Mouse (Mus musculus) lung, embryonic 16.5 days (tissue): Measurements from ENCODE around the gene Cpsf4. TPM values are rescaled to one million over a fixed set of nuclear protein-coding genes. Genes with fewer than 3 reads are reported as not detected.
A peak's percentile ranks its signal among the peaks of the same experiment; 100 is the strongest.

ENCODE experiments used
- ATAC-seq: fragments of 200-750 bp; cut with Nextera tagmentation; 2 replicates; pipeline ENCODE4 v1.8.0; 2017; ENCODE audit warnings: low read depth, mild to moderate bottlenecking, moderate library complexity
- H3K27ac ChIP-seq: fragments of 300-500 bp; sonication (generic); 2 replicates; pipeline ENCODE4 v1.5.1; 2014; ENCODE audit warnings: mild to moderate bottlenecking, control low read depth, low read length
- H3K27me3 ChIP-seq: fragments of 300-500 bp; sonication (generic); 2 replicates; pipeline ENCODE4 v1.6.1; 2014; ENCODE audit warnings: low read depth, low read length, mixed read lengths; ENCODE audit not compliant: control insufficient read depth, insufficient read depth
- H3K36me3 ChIP-seq: fragments of 300-500 bp; sonication (generic); 2 replicates; pipeline ENCODE4 v1.6.1; 2014; ENCODE audit warnings: low read length; ENCODE audit not compliant: control insufficient read depth, insufficient read depth
- H3K4me1 ChIP-seq: fragments of 300-500 bp; sonication (generic); replicated peaks from 2 replicates; pipeline ENCODE4 v1.6.1; 2014; ENCODE audit warnings: low read length, mixed read lengths; ENCODE audit not compliant: control insufficient read depth, insufficient read depth
- H3K4me2 ChIP-seq: fragments of 300-500 bp; sonication (generic); 2 replicates; pipeline ENCODE4 v1.6.1; 2014; ENCODE audit warnings: low read depth, low read length, control low read depth
- H3K4me3 ChIP-seq: fragments of 300-500 bp; sonication (generic); 2 replicates; pipeline ENCODE4 v1.5.1; 2014; ENCODE audit warnings: mild to moderate bottlenecking, low read length, control low read depth
- H3K9ac ChIP-seq: fragments of 300-500 bp; sonication (generic); 2 replicates; pipeline ENCODE4 v1.6.1; 2014; ENCODE audit warnings: low read length, control low read depth
- H3K9me3 ChIP-seq: fragments of 300-500 bp; sonication (generic); 2 replicates; pipeline ENCODE4 v1.6.1; 2016; ENCODE audit warnings: low read length; ENCODE audit not compliant: control insufficient read depth
- WGBS: fragments of 180-500 bp; shearing (Covaris S2); extraction: QIAGEN DNeasy Blood & Tissue Kit; methylation state at CpG from one replicate; pipeline ENCODE4 v1.1.7; 2014; 5-methylcytosine and 5-hydroxymethylcytosine counted together
- polyA plus RNA-seq: library from polyadenylated mRNA; unstranded; fragments of >200 nt; fragmentation: Nextera tagmentation; extraction: Ambion mirVana; gene quantifications from 2 replicates; pipeline ENCODE4 v1.2.1, GENCODE M21; 2015

Cpsf4 gene
- polyA plus RNA-seq, 1 experiment from 2014 or later: 50.4 TPM

DNA sequence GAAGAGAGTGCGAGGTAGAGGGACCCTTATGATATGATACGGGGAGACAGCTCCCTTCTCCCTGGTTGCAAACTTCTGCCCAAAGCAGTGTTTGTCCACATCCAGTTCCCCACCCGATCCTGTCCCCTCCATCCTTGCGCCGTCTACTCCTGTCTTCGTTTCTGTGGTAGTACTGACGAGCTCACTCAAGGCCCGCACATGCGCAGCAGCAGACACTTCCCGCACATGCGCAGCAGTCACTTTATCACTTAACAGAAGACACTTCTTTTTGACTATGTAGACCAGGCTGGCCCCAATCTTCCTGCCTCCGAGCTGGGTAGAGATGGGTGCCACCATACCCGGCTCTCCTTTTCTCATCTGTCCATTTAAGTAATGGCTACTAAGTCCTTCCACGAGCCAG, 5.7 kb upstream of the Cpsf4 start:
- 92% methylated on average over 14 of the region's 14 CpGs for WGBS
- H3K36me3 ChIP-seq: peaks cover 9% of the 10 kb centered on the region; the same call in 1 of the 2 replicates
- peaks cover 5% of the 10 kb centered on the region; the same call in 1 of the 2 replicates for H3K4me1 ChIP-seq
- no peaks in the 10 kb centered on the region for H3K9me3 ChIP-seq
- no peak overlapping the region for H3K9ac ChIP-seq
- no peak for ATAC-seq
- H3K4me2 ChIP-seq: no peak overlapping the region
- H3K4me3 ChIP-seq: no peak overlapping the region
- H3K27ac ChIP-seq: no peak overlapping the region
- H3K27me3 ChIP-seq: no peaks in the 10 kb centered on the region

DNA sequence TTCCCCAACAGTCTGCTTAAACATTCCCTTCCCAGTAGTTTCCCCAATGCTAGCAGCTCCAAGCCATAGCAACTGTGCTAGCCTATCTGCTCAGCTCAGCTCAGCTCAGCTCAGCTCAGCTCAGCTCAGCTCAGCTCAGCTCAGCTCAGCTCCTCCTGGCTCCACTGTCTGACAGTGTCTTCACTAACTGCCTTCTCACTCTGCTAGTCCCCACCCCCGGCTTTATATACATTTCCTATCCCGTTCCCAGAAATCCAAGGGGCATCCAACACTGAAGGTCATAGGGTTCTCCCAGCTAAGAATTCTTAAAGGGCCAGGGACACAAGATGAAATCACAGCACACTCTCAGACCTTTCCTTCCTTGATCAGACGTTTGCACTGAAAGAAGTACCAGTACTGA, 2.3 kb upstream of the Cpsf4 start:
- H3K36me3 ChIP-seq: peaks cover 3% of the 10 kb centered on the region; the same call in 1 of the 2 replicates
- no peak overlapping the region for H3K9ac ChIP-seq
- no peak overlapping the region for H3K4me3 ChIP-seq
- no peak for ATAC-seq
- H3K9me3 ChIP-seq: no peaks in the 10 kb centered on the region
- H3K27ac ChIP-seq: no peak overlapping the region
- H3K27me3 ChIP-seq: no peaks in the 10 kb centered on the region
- H3K4me1 ChIP-seq: peaks cover 19% of the 10 kb centered on the region
- WGBS: 37% methylated on average over 3 of the region's 3 CpGs
- H3K4me2 ChIP-seq: no peak overlapping the region

DNA sequence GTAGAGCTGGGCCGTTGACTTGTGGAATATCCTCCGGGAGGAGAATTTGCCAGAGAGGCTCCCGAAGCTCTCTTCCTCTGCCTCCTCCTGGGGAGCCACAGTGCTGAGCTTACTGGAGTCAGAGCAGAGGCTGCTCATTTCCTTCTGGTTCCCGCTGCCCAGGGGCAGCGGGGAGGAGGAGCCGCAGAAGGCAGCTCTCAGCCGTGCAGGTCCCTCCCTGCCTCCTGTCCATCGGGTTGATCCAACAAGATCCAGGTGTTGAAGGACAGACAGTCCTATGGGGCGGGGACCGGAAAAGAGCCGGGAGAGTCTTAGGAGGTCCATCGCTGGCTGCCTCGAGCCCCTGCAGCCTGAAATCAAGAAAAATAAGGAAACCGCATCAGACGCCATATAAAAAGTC, 1.8 kb upstream of the Cpsf4 start:
- H3K9ac ChIP-seq: no peak overlapping the region
- no peak overlapping the region for H3K4me2 ChIP-seq
- ATAC-seq: no peak
- peaks cover 2% of the 10 kb centered on the region for H3K36me3 ChIP-seq
- H3K27ac ChIP-seq: no peak overlapping the region
- H3K4me3 ChIP-seq: no peak overlapping the region
- peaks cover 19% of the 10 kb centered on the region for H3K4me1 ChIP-seq
- WGBS: 83% methylated on average over 15 of the region's 15 CpGs
- no peaks in the 10 kb centered on the region for H3K27me3 ChIP-seq
- no peaks in the 10 kb centered on the region for H3K9me3 ChIP-seq

DNA sequence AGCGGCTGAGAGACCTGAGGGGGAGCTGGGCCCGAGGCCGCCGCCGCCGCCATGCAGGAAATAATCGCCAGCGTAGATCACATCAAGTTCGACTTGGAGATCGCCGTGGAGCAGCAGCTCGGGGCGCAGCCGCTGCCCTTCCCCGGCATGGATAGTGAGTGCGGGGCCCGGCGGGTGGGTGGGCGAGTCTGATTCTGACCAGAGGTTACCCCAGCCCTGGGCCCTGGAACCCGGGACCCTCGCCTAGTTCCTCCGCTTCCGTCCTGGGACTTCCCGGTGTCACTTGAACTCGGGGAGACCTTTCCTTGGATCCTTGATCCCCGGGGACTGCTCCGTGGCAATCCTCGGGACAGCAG, 271 bp downstream of the Cpsf4 start:
- no peaks in the 10 kb centered on the region for H3K27me3 ChIP-seq
- H3K4me1 ChIP-seq: peaks cover 19% of the 10 kb centered on the region
- under 1% methylated on average over 27 of the region's 28 CpGs for WGBS
- H3K9ac ChIP-seq: peak overlapping the region; percentile 91
- ATAC-seq: peak; percentile 51
- no peaks in the 10 kb centered on the region for H3K9me3 ChIP-seq
- H3K36me3 ChIP-seq: peaks cover 9% of the 10 kb centered on the region
- H3K27ac ChIP-seq: peak overlapping the region; percentile 68
- peak overlapping the region; percentile 83 for H3K4me2 ChIP-seq
- H3K4me3 ChIP-seq: peak overlapping the region; percentile 80

DNA sequence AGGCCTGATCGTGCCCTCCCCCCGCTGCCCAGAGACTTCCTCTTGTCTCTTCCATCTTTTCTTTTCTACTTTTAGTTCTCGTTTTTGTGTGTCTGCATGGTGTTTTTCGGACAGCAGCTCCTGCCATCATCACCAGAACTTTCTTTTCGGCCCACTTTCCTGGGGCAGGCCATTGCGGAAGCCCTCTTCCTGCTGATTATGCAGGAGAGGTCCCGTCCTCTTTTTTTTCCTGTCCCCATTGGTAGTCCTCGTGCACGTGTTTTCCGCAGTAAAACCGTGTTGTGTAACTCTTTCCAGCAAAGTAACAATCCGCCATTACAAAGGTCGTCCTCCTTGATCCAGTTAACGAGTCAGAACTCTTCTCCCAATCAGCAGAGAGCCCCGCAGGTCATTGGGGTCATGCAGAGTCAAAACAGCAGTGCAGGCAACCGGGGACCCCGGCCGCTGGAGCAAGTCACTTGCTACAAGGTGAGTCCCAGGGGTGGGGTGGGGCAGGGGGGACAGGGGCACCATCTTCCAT, 11.5 kb downstream of the Cpsf4 start:
- WGBS: 83% methylated on average over 18 of the region's 18 CpGs

DNA sequence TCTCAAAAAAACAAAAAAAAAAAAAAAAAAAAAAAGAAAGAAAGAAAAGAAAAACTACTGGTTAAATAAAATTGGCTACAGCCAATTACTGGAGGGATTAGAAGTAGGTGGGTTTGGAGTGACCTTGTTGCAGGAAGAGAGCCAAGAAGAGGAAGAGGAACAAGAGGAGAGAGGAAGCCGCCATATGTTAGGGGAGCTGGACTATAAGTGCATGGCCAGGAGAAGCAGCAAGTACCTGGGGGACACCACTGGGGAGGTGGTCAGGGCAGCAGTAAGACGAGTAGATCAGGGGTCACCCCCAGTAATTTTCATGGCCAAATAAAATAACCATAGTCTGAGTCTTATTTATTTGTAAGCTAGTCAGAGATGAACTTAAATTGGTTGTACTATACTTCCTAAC, 18.2 kb downstream of the Cpsf4 start:
- H3K4me3 ChIP-seq: no peak overlapping the region
- WGBS: 83% methylated on average over 2 of the region's 2 CpGs
- no peak for ATAC-seq
- H3K9ac ChIP-seq: no peak overlapping the region
- no peak overlapping the region for H3K4me2 ChIP-seq
- peaks cover 7% of the 10 kb centered on the region for H3K4me1 ChIP-seq
- H3K27ac ChIP-seq: no peak overlapping the region
- peaks cover 57% of the 10 kb centered on the region for H3K36me3 ChIP-seq
- H3K9me3 ChIP-seq: no peaks in the 10 kb centered on the region
- no peaks in the 10 kb centered on the region for H3K27me3 ChIP-seq

More for the DNA sequence above, 11.5 kb downstream of the Cpsf4 start:
- no peaks in the 10 kb centered on the region for H3K4me1 ChIP-seq
- no peak overlapping the region for H3K27ac ChIP-seq
- H3K4me3 ChIP-seq: no peak overlapping the region
- peaks cover 62% of the 10 kb centered on the region for H3K36me3 ChIP-seq
- no peak overlapping the region for H3K9ac ChIP-seq
- ATAC-seq: no peak
- no peaks in the 10 kb centered on the region for H3K27me3 ChIP-seq
- H3K9me3 ChIP-seq: no peaks in the 10 kb centered on the region
- H3K4me2 ChIP-seq: no peak overlapping the region

DNA sequence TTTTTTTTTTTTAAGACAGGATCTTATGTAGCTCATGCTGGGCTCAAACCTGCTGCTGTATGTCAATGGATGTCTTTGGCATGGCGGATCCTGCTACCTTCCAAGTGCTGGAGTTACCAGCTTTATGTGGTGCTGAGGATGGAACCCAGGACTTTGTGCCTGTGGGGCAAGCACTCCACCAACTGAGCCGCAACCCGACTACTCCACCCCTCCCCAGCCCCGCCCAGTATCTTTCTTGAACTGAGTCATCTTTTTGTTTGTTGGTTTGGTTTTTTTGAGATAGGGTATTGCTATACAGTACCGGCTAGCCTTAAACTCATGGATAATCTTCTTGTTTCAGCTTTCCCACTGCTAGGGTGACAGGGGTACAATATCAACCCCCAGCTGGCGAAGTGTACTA, 22.4 kb downstream of the Cpsf4 start:
- H3K9ac ChIP-seq: no peak overlapping the region
- no peak overlapping the region for H3K27ac ChIP-seq
- no peak for ATAC-seq
- H3K4me3 ChIP-seq: no peak overlapping the region
- peaks cover 29% of the 10 kb centered on the region for H3K36me3 ChIP-seq
- 89% methylated on average over 6 of the region's 6 CpGs for WGBS
- H3K27me3 ChIP-seq: no peaks in the 10 kb centered on the region
- H3K4me2 ChIP-seq: no peak overlapping the region
- no peaks in the 10 kb centered on the region for H3K9me3 ChIP-seq
- peaks cover 16% of the 10 kb centered on the region for H3K4me1 ChIP-seq

DNA sequence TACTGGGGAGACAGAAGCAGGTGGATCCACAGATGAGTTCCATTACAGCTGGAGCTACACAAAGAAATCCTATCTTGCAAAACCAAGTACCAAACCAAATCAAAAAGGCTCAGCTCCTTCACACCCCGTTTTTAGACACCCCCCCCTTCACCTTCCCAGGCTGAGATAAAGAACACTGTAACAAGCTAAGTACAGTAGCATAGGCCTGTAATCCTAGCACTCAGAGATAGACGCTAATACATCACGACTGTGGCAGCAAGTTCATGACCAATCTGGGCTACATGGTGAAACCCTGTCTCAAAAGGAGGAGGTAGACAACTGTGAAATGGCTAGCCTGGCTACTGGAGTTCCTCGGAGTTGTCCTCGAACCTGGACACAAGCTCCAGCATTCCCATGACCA, 23.4 kb downstream of the Cpsf4 start:
- Histone ChIP-seq H3K9me3 (no peaks in the 10 kb centered on the region), H3K36me3 (peaks cover 31% of the 10 kb centered on the region), H3K27ac (no peak overlapping the region), H3K4me3 (peak overlapping the region; percentile 60), H3K27me3 (no peaks in the 10 kb centered on the region), H3K4me2 (peak overlapping the region; percentile 67), H3K9ac (peak overlapping the region; percentile 87), H3K4me1 (peaks cover 16% of the 10 kb centered on the region)
- 43% methylated on average over 5 of the region's 5 CpGs for WGBS
- no peak for ATAC-seq

DNA sequence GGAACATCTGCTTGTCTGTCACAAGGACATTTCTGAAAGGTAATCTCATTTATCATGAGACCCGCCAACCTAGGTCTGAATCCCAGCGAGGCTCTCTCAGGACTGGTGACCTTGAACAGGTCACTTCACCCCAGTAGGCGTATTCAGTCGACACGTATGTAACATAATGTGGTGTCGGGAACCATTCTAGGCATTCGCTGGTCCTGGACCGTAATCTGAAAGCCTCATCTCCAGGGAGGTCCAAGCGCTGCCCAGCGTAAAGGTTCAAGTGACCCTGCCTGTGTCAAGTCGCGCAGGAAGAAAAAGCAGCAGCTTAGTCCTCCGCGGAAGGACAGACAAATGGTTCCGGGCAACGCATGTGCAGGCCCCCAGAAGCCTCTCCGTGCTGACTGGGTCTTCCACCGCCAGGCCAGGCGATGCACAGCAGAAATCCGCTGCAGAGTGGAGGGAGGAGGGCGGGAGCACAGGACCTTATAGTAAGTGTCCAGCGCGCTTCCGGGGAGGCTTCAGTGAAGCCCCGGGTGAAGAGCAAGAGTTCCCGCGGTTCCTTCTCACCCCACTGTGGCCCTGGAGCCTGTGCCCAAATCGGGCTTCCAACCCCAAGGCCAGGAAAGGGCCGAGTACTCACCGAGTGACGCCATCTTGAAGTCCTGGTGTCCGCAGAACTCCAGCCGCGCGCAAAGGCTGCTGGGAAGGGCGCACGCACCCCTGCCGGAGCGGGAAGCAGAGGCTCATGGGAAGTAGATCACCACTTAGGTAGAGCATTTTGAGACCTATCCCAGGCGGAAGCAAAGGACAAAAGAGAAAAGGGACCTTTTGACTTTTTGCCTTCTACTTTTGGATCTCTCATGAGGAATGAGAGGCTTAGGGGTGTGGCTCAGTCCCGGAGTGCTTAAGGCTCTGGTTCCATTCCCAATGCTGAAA, 24.1 kb downstream of the Cpsf4 start:
- no peaks in the 10 kb centered on the region for H3K9me3 ChIP-seq
- WGBS: under 1% methylated on average over 41 of the region's 41 CpGs
- peak overlapping the region; percentile 87 for H3K9ac ChIP-seq
- peaks cover 31% of the 10 kb centered on the region for H3K36me3 ChIP-seq
- peak overlapping the region; percentile 75 for H3K27ac ChIP-seq
- no peaks in the 10 kb centered on the region for H3K27me3 ChIP-seq
- peaks cover 16% of the 10 kb centered on the region for H3K4me1 ChIP-seq
- ATAC-seq: peak; percentile 93
- H3K4me2 ChIP-seq: peak overlapping the region; percentile 67
- peak overlapping the region; percentile 60 for H3K4me3 ChIP-seq
